Mouse (Mus musculus) lung, postnatal 25 days (tissue): Measurements from ENCODE around the gene Mical2.
A peak's percentile ranks its signal among the peaks of the same experiment; 100 is the strongest.

Experiments
- DNase-seq: peaks from one replicate; pipeline ENCODE4 v3.0.0; 2022; ENCODE audit warnings: low spot score

Gene Mical2

DNA sequence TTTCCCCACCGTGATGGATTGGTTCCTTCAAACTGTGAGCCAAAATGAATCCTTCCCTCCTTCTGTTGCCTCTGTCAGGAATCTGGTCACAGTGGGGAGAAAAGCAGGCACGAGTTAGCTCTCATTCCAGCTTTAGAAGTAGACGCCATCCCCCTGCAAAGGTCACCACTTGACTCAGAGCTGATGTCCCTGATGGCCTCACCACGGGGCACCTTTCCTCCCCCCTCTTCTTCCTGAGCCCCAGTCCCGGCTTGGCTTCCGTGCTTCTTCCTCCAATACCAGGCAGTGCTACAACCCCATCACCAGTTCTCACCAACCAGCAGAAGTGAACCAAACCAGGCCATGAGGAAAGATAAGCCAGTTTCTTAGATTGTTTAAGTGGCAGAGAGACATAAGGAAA, 16.9 kb downstream of the Mical2 start:
- no peak for DNase-seq

DNA sequence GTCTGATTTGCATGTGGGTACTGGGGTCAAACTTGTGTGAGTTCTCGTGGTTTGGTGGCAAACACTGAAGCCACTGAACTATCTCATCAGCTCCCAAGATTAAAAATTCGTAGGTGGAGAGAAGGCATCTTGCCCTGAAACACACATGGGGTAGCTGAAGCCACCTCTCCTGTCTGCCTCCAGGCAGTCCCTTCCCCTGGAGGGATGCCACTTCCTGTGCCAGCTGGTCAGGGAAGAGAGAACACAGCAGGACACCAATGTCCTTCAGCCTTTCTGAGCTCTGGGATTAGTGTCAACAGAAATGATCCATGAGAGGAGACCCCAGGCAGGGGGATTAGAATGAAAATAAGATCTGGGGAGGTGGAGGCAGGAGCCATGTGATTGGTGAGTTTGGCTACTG, 18.4 kb downstream of the Mical2 start:
- DNase-seq = no peak

DNA sequence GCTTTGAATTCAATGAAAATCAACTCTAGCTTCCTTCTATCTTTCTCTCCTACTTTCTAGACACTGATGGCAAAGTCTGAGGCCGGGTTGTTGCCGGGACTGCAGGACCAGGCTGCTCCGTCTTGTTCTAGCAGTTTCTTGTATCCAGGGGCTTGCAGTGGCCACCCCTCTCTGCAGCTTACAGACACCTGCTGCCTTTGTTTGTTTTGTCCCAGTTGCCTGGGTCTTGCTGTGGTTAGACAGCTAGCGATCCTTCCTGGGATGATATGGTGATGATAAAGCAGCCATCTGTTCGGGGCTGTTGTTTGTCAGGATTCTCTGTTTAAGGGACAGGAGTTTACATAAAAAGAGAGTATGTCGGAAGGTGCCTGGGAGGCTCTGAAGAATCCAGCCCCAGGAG, 19.0 kb downstream of the Mical2 start:
- no peak for DNase-seq

DNA sequence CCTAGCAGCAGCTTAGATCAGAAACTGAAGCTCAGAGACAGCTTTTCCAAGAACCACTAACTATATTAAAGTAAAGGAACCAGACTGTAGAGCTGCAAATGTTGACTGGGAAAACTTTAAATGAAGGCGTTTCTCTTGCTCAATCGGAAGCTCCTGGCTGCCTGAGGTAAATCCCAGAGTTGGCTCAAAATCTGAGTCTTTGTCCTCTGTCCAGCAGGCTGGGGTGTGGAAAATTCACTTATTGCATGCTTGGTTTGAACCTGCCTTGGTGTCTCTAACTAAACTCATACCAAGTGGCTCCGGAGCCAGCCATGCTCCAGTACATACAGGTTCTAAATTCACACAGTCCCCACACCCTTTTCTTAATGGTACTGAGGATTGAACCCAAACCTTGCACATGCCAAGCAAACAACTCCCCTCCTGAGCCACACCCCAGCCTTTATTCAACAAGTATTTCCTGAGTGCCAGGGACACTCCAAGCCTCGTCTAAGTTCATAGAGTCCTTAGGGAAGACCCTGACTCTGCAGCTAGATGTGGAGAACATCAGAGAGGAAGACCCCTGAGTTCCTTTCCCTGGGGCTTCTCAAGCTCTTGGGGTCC, 20.3 kb downstream of the Mical2 start:
- DNase-seq = peak; percentile 53

DNA sequence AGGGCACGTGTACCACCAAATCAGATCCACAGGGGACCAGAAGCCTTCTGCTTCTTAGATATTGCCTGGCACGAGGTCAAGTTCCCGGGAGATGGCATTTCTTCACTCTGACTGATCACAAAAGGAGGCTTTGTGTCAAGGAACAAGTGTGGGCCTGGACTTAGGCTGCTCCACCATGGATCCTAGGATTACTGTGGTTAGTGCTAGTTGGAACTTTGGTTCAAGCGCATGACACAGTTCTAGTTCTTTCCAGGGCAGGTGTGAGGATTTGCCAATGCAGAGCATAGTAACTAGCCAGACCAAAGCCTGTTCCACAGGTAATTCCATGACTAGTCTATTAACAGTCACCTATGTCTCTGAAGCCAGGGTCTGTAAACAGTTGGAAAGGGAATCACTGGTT, 20.8 kb downstream of the Mical2 start:
- no peak for DNase-seq

DNA sequence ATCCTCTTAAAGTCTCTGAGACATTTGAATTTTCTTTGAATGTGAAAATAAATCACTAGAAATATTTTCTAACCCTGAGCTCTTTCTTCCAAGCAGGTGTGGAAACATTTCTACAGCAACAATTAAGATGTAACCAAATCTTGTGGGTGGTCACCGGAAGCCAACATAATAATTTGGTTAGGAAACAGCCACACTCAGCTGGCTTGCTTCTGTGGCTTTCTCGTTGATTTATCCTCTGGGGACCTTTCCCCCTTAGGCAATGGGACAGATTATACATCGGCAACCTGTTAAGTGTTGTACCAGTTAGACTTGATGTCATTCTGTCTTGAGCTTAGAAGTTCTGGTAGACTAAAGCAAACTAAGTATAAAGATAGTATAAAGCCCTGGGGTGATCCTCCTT, 22.2 kb downstream of the Mical2 start:
- no peak for DNase-seq

DNA sequence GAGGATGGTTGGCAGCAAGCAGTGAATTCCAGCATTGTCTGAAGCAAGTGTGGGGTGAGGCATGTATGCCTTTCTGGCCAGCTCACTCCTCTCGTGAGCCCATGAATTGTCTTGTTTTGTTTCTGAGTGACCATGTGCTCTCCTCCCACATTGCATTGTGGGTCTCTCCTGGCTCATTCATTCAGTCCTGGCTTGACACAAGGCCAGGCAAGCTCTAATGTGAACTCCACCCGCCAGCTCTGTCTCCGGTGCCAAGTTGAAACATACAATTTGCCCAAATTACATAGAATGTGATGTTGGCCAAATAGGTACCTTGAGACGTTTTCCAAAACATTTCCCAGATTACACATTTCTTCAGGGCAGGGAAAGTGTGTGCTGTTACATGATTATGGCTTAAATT, 23.8 kb downstream of the Mical2 start:
- DNase-seq = no peak

DNA sequence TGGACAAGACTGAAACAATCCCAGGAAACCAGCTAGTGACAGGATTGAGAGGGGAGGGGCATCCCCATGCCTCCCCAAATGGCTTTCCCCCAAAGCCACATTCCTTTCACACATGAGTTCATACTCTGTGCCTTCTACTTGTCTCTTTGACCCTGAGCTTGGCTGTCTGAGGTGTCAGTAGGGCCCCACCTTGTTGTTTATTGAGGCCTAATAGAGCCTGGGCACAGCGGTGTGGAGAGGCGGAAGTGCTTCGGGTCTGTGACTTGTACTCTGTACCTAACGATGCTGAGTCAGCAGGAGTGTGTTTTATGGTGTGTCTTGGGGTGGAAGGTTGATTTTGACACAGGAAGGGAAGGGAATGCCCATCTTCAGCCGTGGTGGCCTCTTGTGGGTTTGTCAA, 26.4 kb downstream of the Mical2 start:
- no peak for DNase-seq

DNA sequence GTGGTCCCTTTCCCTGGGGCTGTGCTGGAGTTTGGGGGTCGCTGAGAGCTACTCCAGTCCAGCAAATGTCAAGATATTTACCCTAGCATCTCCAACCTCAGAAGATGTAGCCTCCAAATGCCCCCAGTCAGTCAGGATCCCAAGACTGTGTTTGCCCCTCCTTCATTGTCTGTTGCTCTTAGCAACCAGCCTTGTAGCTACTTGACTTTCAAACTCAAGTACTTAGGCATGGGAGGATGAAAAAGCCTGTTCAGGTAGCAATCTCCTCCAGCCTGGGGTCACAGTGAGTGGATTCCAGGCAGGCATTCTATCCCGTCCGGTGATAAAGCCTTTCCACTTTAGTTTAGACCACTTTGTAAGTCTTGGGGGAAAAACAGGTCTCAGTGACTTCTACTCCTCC, 28.6 kb downstream of the Mical2 start:
- DNase-seq = no peak

DNA sequence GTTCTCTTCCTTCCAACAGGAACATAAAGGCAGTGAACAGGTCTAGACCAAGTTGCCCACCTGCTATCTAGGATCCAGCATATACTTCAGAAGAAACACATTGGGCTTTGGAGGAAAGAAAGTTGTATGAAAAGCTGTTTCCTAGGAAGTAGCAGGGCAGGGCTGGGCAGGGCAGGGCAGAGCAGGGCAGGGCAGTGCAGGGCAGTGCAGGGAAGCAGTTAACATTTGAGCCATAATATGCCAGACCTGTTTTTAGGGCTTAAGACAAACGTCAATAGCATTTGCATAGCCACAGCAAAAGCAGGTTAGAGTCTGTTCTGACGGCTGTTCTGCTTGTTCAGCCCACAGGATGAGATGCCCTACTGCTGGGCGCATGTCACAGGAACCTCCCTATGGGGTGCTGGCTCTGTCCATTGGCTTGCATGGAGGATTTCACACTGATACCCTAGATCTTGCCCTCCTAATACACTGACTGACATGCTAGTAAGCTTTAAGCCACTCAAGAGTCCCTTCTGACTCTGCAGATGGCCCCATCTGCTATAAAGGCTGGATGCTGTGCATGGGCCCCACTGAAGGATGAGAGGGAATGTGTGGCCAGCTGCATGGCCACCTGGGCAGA, 29.7 kb downstream of the Mical2 start:
- no peak for DNase-seq

DNA sequence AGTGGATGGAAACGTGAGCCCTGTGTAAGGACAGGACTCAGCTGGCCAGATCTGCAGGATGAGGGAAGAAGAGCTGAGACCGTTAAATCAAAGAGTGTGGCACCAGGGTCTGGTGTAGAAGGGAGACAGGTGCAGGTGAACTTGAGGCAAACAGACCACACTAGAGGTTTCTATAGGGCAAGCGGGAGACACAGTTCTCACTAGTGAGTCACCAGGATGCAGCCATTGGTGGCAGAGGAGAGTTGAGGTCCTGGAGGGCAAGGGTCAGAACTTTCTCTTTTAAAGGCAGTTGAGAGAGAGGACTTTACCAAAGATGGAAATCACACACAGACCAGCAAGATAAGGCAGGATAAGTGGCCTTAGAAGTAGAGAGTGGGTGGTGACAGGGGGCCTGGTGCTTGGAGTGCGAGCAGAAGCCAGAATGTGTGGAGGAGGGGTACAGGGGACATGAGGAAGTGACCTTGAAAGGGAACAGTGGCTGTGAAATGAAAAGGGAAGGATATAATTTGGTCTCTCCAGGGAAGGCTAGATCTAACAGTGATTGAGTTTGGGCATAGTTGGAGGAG, 32.8 kb downstream of the Mical2 start:
- DNase-seq = peak; percentile 32

DNA sequence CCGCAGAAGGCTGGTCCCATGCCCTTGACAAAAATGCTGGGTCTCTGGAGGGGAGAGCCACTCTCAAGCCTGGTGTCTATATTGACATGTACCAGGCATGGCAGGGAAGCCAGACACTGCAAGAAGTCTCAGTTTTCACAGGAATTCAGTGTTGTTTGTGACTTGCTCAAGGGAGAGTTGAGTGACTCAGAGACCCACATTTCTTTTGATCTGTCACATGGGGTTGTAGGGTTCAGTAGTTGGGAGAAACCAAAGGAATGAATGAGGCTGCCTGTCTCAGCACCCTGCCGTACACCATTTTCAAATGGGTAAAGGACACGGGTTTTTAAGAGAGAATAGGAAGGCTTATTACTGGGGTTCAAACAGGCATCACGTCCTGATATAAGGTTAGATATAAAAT, 33.6 kb downstream of the Mical2 start:
- no peak for DNase-seq

DNA sequence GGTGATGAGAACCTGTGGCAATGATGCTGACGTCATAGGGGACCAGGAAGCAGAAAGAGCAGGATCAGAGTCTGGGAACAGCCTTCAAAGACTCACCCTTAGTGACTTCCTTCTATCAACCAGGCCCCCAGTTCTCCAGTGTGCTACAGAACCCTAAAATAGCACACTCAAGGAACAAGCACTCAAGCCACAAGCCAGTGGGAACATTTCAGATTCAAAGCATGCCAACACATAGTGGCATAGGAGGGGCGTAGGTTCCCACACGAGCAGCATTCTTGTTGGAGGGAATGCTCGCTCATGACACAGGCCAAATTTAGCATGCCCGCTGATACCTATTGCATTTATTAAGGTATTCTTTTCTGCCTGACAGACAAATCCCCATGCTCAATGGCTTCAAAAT, 35.5 kb downstream of the Mical2 start:
- DNase-seq = peak; percentile 70

DNA sequence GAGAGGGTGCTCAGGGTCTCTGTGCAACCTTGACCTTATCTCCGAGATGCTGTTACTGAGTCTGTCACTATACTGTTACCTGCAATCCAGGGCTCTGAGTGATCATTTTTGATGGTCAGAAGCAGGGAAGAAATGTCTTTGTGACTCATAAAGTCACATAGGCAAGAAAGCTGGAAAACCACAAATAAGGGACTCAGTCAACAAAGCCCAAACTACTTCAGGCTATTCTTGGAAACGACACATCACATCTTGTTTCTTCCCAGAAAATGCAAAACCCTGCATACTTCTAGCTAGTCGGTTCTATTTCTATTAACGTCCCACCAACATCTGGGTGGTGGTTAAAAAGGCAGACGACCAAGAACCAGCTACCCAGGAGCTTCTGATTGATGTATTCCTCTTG, 41.6 kb downstream of the Mical2 start:
- DNase-seq = no peak

DNA sequence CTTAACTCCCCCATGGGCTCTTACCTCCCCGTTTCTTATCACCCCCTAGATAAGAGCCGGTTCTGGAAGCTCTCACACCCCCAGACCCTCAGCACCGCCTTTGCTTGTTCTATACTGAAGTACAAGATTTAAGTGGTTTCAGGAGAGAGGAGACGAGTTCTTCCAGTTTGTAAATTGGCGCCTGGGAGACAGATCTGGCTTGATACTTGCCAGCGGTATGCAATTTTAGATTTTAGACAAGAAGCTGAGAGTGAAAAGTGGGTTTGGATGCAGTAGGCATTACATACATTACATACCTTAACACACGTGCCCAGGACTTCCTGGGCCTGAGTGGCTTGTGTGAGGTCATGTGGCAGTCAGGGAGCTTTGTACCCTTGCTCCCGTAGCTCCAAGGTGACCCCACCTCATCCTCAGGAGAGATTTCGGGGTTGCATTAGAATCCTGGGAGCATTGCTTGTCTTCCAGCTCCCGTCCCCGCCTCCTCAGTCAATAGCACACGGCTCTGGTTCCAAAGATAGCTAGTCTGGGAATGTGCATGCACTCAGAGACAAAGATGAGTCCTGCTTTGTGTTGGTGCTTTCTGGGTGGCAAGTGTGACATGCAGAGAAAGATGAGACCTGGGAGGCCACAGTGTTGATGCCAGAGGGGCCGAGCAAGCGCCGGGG, 43.2 kb downstream of the Mical2 start:
- no peak for DNase-seq

DNA sequence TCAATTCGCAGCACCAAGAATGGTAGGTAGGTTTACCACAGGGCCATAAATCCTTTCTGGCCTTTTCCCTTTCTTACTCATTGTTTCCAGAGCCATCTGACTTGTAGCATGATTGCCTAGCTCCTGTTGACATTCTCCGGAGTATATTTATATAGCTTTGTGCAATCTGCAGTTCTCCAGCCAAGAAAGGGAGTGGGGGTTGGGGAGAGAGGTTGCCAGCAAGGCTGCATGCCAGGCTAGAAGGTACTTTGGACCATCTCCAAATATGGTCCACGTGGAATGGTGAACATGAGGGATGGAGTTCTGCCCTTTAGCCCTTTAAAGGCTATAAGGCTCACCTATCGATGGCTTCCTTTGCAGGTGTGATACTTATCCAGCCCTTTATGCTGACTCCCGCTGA, 45.2 kb downstream of the Mical2 start:
- DNase-seq = peak; percentile 87

DNA sequence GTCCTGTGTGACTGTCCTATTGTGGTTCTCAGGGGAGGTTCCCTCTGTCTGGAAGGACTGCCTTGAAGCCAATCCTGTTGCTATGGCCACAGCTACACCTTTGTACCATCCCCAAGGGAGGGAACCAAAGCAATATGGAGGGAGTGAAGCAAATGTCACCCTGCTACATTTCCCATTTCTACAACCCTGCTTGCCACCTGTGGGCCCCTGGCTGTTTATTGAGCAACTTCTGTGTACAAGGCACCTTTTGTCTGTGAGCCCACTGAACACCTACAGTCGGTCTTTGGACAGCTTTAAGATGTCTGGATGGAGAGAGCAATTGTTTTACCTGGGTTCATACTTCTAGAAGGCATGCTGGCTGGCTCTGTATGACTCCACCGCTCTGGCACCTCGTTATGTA, 46.0 kb downstream of the Mical2 start:
- DNase-seq = no peak

DNA sequence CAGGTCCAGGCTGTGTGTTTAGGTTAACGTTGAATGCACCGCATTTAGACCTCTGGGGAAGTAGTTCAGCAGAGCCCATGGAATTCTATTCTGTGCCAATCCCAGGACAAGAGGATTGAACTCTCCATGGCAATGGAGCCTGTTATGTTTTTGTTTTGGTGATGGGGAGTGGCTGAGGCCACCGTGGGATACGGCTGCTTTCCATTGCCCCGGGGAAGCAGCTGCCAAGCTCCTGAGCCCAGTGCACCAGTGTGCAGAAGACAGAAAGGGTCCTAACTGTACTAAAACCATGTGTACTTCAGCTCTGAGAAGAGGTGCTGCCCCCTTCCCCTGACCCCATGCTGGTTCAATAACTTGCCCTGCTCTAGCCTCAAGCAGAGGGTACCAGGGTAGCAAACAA, 47.0 kb downstream of the Mical2 start:
- no peak for DNase-seq

DNA sequence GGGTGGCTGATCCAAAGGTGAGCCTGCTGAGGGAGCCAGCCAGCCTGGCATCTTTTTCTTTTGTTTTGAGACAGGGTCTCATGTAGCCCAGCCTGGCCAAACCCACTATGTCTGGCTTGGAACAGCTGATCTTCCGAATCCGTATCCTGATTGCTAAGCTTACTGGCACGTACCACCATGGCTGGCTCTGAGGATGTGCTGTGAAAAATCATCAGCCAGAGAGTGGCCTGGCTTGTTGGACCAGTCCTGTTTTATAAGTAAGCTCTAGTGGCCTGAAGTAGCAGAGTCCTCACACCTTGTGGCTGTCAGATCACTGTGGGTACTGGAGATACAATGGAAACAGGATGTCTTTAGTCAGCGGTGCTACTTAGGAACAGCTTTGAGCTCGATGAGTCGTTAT, 47.8 kb downstream of the Mical2 start:
- peak; percentile 67 for DNase-seq

DNA sequence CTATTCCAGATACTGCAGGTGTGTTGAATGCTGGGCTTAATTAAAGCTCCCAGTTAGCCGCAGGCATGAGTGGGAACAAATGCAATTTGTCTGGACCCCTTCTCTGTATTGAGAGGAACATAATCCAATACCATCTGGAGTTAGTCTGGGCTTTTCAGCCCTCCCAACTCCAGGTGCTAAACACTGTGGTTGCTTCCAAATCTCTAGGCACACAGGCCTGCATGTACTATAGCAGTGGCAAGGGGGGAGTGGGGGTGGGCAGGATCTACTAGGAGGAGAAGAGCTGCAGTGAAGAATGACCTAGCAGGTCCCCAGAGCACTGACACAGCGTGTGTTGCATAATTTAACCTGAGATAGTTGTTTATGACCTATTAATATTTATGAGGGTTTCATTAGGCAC, 49.0 kb downstream of the Mical2 start:
- DNase-seq = no peak

DNA sequence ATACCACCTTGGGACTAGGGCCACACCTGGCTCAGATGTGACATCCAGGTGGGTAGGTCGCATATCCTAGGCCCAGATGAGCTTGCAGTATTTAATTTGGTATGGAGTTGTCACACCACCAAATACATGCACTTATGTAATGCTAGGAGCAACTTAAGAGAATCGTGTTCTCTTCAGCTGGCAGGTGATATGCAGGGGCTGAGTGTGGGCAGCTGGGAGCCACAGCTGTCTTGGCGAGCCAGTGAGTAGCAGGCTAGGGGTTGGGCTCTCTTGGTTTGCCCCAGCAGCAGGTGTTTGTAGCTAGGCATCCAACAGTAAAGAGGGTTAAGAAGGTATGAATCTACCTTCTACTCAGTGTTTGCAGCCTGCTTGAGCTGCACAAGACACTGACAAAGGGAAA, 49.4 kb downstream of the Mical2 start:
- DNase-seq = no peak

DNA sequence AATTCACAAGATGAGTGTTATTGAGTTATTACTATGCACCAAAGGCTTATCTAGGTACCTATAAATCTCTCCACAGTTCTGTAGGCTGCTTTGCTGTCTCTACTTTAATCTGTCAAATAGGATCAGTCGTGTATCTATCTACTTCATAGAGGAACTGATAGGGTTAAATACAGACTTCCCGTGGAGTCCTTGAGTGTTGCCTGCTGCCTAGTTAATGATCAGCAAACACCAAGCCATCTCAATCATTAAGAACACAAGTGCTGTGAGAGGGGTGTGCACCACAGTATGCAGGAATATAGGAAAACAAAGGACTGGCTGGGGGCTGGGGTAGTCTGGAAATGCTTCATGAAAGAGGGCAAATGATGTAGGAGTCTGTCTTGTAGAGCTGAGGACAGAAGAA, 50.2 kb downstream of the Mical2 start:
- DNase-seq = no peak

DNA sequence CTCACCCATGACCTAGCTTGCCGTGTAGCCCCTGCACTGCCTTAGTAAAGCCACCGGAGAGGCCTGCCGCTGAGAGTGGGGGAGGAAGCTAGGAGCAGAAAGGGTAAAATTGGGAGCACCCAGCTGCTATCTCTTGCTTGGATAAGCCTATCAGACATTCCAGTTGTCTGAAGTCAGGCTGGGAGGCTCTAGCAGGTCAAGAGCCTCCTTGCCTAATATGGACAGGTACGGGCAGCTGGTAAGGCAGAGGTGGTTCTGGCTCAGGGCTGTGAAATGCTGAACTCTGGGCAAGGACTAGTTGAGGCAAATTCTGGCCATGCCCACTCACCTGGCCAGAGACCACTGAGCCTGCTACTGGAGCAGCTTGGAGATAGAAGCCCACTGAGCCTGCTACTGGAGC, 51.2 kb downstream of the Mical2 start:
- peak; percentile 63 for DNase-seq

DNA sequence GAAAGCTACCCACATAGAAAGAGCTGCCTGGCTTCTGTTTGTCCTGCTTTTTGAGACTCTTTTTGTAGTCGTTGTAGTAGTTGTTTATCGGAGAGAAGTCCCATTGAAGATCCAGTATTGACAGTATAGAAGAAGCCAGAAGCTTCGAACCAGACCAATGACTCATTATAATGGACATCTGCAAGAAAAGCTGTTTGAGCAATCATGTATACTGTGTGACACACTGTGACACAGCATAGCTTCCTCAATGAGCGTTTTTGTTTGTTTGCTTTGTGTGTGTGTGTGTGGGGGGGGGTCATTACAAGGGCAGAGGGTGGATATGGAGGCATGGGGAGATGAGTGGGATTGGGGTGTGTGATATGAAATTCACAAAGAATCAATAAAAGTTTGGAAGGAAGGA, 53.0 kb downstream of the Mical2 start:
- no peak for DNase-seq
